Mouse (Mus musculus): ENCODE measurements around the gene Hirip3.
A peak's percentile ranks its signal among the peaks of the same experiment; 100 is the strongest.
"Not testable (repeated sequence)": the region's sequence is repeated elsewhere in the genome, so short reads cannot be mapped to it uniquely, and the experiment has no call there.

Hirip3 gene

DNA sequence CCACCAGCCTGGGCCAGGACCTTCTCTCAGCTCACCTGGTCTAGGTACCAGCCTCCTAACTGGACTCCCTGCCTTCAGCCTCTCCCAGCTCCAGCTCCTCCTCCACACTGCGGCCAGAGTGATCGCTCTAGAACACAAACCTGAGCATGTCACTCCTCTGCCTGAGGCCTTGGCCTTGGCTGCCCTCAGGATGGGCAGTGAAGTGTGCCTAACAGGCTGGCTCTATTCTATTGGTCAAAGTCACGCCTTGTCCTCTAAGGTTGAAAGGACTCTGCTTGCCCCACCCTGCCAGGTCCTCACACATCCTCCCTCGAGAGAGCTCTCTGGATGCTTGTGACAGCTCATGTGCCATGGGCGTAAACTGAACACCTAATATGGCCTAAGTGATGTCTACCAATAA is 8.3 kb upstream of the Hirip3 start:
- DNase-seq (ENCODE audit: low spot score in 2 of 2) = no peak

- DNase-seq (ENCODE audit: low spot score in 2 of 2) = no peak
Measured at GRCm38 (mm10) chr7:126855641-126856040, 6.1 kb upstream of the Hirip3 start.

- DNase-seq (ENCODE audit: low spot score in 2 of 2) = no peak
Measured at GRCm38 (mm10) chr7:126856741-126857420, 4.9 kb upstream of the Hirip3 start.

DNA sequence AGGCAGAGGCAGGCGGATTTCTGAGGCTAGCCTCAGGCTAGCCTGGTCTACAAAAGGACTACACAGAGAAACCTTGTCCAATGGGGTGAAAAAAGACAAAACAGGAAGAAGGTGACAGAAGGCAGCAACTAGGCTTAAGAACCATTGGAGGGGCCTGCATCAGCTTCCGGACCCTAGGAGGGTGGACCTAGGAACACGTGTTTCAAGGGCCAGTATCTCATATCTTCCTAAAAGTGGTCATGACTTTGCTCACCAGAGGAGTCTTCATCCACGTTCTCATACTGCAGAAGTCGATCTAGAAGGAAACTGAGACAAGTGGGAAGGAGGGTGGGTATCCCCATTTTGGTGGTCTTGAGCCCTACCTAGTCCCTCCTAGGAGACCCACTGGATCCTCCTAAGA is 785 bp upstream of the Hirip3 start:
- DNase-seq (ENCODE audit: low spot score in 2 of 2) = no peak

DNA sequence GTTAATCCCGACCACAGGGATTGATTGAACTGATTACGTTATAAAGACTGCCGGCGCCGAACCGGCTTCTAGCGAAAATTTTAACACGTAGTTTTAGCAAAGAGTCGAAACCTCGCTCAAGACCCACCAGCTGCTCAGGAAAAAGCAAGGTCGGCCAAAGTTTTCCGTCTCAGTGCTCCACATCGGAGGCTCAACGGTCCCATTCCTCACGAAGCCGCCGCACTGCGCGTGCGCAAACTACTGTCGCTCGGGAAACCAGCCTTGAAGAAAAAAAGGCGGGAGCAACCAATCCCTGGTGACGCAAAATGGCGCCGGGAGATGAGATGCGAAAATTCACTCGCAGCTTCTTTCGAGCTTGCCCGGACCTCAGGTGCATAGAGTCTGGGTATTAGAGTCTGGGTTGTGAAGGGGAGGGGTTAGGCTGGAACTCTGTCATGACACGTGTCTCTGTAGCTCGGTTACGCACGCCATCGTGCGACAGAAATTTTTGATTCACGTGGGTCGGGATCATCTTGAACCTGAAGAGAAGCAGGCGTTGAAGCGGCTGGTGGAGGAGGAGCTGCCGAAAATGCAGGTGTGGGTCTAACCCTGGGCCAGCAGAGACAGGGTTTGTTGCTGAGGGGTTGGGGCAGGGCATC is 494 bp downstream of the Hirip3 start, which contains the start of gene Ino80e:
Ino80e (minus strand) TSS at position 231 of the 638 bp plus-strand sequence.
- DNase-seq (ENCODE audit: low spot score in 2 of 2) = peak; percentile 88 to 96

- no peak for DNase-seq (ENCODE audit: low spot score in 2 of 2)
Measured at GRCm38 (mm10) chr7:126863791-126864190, 2.0 kb downstream of the Hirip3 start.

DNA sequence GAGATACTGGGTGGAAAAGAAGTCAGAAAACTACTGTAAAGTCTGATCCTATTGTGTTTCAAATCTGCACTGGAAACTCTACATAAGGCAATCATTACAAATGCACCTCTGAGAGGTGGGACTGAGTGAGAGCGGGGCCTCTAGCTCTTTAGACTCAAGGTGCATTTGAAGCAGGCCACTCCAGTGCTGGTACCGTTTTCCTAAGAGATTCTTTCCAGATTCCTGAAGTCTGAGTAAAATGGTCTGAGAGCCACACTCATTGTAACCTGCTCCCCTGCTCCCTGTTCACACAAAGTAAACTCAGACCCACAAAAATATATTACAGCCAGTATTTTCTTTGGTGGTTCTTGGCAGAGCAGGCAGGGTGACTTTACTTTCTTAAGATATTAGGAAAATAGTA is 5.8 kb downstream of the Hirip3 start:
- DNase-seq (ENCODE audit: low spot score in 2 of 2) = no peak

DNA sequence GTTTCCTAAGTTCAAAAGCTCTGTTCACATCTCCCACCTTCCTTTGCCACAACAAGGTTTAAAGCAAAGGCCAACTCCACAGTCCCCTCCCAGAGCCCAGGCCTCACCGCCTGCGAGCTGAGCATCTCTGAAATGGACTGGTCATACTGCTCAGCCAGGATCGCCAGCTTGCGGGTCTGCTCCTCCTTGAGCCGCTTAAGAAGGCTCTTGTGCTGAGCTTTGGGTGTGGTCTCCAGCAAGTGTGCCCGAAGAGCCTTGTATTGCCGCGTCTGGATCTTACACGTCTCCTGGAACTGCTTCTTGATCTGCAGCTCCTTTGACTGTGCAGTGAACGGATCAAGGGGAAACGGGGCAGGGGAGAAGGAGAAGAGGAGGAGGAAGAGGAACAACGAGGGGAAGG is 6.2 kb downstream of the Hirip3 start:
- DNase-seq (ENCODE audit: low spot score in 2 of 2) = no peak

- no peak for DNase-seq (ENCODE audit: low spot score in 2 of 2)
Measured at GRCm38 (mm10) chr7:126869780-126870519, 8.2 kb downstream of the Hirip3 start.

- DNase-seq (ENCODE audit: low spot score in 2 of 2) = no peak
Measured at GRCm38 (mm10) chr7:126870520-126870891, 8.7 kb downstream of the Hirip3 start.

DNA sequence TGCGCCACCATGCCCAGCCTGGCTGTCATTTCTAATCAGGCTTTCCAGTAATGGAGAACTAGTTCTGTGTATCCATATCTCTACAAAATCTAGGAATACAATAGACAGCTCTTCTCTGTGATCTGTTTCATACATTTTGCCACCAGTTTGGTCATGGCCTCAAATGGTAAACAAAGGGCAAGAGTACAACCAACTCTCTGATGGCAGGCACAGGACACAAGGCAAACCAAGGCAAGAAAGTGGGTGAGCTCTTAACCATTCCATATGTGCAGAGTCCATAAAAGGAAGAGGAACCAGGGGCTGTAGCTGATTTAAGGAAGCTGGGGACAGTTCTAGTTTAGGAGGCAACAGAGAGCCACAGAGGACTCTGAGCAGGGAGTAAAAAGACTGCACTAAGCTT is 15.5 kb downstream of the Hirip3 start:
- DNase-seq (ENCODE audit: low spot score in 2 of 2) = no peak

DNA sequence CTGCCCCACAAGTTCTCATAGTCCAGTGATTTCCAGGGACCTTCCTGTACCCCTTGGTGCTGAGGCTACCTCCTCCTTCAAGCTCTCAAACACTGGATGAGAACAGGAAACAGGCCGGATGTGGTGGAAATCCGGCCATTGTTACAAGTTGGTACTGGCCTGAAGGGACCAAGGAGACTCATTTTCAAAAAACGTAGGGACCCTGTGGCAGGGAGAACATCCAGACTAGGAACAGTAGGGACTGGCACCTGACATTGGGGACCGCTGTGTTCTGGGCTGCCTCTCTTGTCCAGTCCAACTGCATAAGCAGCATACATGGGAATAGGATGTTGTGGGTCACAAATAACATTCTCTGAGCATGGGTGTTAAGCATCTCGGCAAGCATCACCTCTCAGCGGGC is 19.3 kb downstream of the Hirip3 start:
- no peak for DNase-seq (ENCODE audit: low spot score in 2 of 2)

GRCm38 (mm10) chr7:126883731-126884181 is 22.0 kb downstream of the Hirip3 start:
- DNase-seq (ENCODE audit: low spot score in 2 of 2) = no peak

- peak; percentile 98 for DNase-seq (ENCODE audit: low spot score in 2 of 2)
Measured at GRCm38 (mm10) chr7:126884286-126885164, 22.8 kb downstream of the Hirip3 start, which contains the start of gene Taok2. Gene Taok2 (minus strand): TSS chr7:126884703.

GRCm38 (mm10) chr7:126887281-126887680 is 25.5 kb downstream of the Hirip3 start:
- DNase-seq (ENCODE audit: low spot score in 2 of 2) = no peak

DNA sequence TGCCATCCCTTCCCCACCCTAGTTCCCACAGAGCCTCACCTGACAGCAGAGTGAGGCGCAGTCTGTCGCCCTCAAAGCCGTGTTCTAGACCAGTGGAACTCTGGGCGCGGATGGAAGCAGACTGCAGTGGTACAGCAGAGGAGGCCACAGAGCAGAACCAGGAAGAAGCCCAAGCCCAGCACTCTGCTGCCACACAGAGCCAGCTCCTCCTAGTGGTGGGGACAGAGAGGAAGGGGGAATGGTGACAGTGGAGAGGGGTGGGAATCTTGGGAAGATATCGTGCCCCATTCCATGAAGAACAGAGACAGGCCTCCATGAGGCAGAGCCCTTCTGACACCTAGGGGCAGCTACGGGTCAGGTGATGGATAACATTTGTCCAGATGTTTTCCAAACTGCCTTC is 27.1 kb downstream of the Hirip3 start:
- DNase-seq (ENCODE audit: low spot score in 2 of 2) = no peak

- no peak for DNase-seq (ENCODE audit: low spot score in 2 of 2)
Measured at GRCm38 (mm10) chr7:126896912-126897311, 35.1 kb downstream of the Hirip3 start.

DNA sequence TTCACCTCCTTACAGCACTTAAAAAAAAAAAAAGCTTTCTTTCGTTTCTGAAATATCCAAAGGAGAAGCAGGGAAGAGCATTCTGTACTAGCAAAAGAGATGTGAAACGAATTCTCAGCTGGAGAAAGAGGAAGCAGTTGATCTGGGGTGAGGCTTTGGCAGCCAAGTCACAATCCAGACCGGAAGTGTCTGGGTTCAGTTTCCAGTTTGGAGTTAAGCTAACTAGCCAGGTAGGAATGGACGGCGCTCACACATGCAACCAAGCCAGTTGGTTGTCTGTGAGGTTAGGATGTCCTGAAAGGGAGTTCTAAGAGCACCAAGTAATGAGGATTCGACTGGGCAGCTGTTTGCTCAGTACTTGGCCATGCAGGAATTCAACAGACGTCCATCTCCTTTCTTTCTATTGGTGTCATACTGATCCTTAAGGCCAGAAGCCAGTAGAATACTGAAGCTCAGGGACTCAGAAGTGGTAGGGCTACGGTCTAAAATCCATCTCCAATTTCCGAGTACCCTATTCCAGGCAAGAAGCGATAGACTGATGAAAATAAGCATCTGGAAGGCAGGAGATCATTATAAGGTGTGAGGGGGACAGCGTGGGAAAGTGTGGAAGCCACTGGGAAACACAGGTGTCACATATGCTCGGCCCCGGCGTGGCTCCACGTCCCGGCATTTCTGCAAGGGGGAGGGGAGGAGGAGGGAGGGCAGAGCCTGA is 35.8 kb downstream of the Hirip3 start:
- DNase-seq (ENCODE audit: low spot score in 2 of 2) = peak in 1 of 2 experiments; percentile 30

- peak; percentile 73 to 94 for DNase-seq (ENCODE audit: low spot score in 2 of 2)
Measured at GRCm38 (mm10) chr7:126898102-126898990, 36.6 kb downstream of the Hirip3 start.

- DNase-seq (ENCODE audit: low spot score in 2 of 2) = not testable (repeated sequence)
Measured at GRCm38 (mm10) chr7:126899781-126900180, 38.0 kb downstream of the Hirip3 start.

All from left cerebral cortex, adult 9 months (tissue).